Comparison of ENCODE assay signal across 17 mouse cellular contexts in the genomic region with DNA sequence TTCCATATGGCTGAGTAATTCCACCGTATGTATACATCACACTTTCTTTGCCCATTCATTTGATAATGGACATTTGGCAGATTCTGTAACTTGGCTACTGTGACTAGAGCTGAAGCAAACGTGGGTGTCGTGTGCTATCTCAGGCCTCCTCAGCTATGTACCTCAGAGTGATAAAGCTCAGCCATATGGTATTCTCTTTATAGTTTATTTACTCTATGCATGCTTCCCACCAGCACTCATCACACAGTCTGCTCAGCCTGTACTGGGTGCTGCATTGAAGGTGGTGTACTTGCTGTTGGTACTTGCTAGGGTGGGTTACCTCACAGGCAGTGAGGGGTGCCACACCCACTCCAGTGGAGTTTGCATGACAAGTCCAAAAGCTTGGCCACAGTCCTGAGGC. TPM values are rescaled to one million over a fixed set of nuclear protein-coding genes. Genes with fewer than 3 reads are reported as not detected.
A peak's percentile ranks its signal among the peaks of the same experiment; 100 is the strongest.
DNase-seq lines count a peak whose midpoint lies in the region.
"Had no signal": no experiment of that assay in that cellular context is flagged by ENCODE, and none has a peak within 500 bp of the region (broad histone marks: within the 10 kb centered on the region; RNA-seq: fewer than 3 reads in every experiment).

No protein-coding gene starts in this region.

- DNase-seq in layer of hippocampus, adult 9-11 months: peak; percentile 38
- no peak for DNase-seq in layer of hippocampus, adult 9-10 months (ENCODE audit: low spot score)
- peak; percentile 61 to 71 for DNase-seq in frontal cortex, adult 2 months (ENCODE audit: extremely low spot score in 1 of 2, low spot score in 1 of 2)
- peak; percentile 21 to 74 for DNase-seq in left cerebral cortex, postnatal 14 days (ENCODE audit: low spot score in 2 of 2)
- peak; percentile 49 to 76 for DNase-seq in right cerebral cortex, postnatal 36 days (ENCODE audit: low spot score in 2 of 2)
- DNase-seq in adrenal gland, postnatal 25 days: no peak
- no peak for DNase-seq in kidney, postnatal 10 days
- DNase-seq: adrenal gland, postnatal 10 days; cerebellum, adult 11-12 months; cerebellum, adult 9-11 months; embryo, embryonic 11 days; gastrocnemius, adult 2 months; gastrocnemius, postnatal 36 days; heart, adult 18-20 months; kidney, adult 18-20 months; kidney, postnatal 4 days; lung, postnatal 36 days had no signal

- intact Hi-C loops in left cerebral cortex, postnatal 14 days (cut with DNase I): no loop called here

RNA-seq across cellular contexts. Expression of a gene that starts 46.4 kb away (rescaled TPM):
- polyA plus RNA-seq in frontal cortex, adult 2 months (2012; rRNA removed): 43.9 and 44.5 TPM in 2 replicates
- 10 to 100 TPM; 59.5 to 64.6 TPM for total RNA-seq in left cerebral cortex, postnatal 14 days (2021)
- 47.6 and 58.9 TPM in 2 replicates for total RNA-seq in adrenal gland, postnatal 25 days (2021)

Comparison
In these comparisons a context has a peak if more than half of its experiments do, and no peak if none do; other contexts are left out.
1. DNase-seq: peak in layer of hippocampus, adult 9-11 months (single experiment), frontal cortex, adult 2 months (2 of 2), left cerebral cortex, postnatal 14 days (2 of 2) and right cerebral cortex, postnatal 36 days (2 of 2); none in layer of hippocampus, adult 9-10 months (single experiment), adrenal gland, postnatal 25 days (single experiment) and kidney, postnatal 10 days (single experiment).